Mouse (Mus musculus) embryonic facial prominence, embryonic 10.5 days (tissue): ENCODE data around the gene Bhlha15. TPM values are rescaled to one million over a fixed set of nuclear protein-coding genes. Genes with fewer than 3 reads are reported as not detected.

Experiments used
- DNase-seq: peaks from one replicate; pipeline ENCODE4 v3.0.0-alpha.2; 2017; ENCODE audit warnings: low spot score
- H3K27ac ChIP-seq: fragments of 300-500 bp; sonication (generic); replicated peaks from 2 replicates; pipeline ENCODE4 v1.5.1; 2016; ENCODE audit warnings: mild to moderate bottlenecking
- H3K27me3 ChIP-seq: fragments of 300-500 bp; sonication (generic); replicated peaks from 2 replicates; pipeline ENCODE4 v1.6.1; 2016; ENCODE audit warnings: low read depth, mild to moderate bottlenecking; ENCODE audit not compliant: poor library complexity, severe bottlenecking
- H3K36me3 ChIP-seq: fragments of 300-500 bp; sonication (generic); replicated peaks from 2 replicates; pipeline ENCODE4 v1.6.1; 2016; ENCODE audit warnings: mild to moderate bottlenecking, moderate library complexity
- H3K4me1 ChIP-seq: fragments of 300-500 bp; sonication (generic); 2 replicates; pipeline ENCODE4 v1.6.1; 2016
- H3K4me3 ChIP-seq: fragments of 300-500 bp; sonication (generic); 2 replicates; pipeline ENCODE4 v1.5.1; 2016; ENCODE audit warnings: mild to moderate bottlenecking, moderate library complexity
- H3K9me3 ChIP-seq: fragments of 300-500 bp; sonication (generic); 2 replicates; pipeline ENCODE4 v1.6.1; 2016; ENCODE audit warnings: mild to moderate bottlenecking
- WGBS: fragments of 180-500 bp; shearing (Covaris S2); methylation state at CpG from one replicate; pipeline ENCODE4 v1.1.7; 2016; 5-methylcytosine and 5-hydroxymethylcytosine counted together
- polyA plus RNA-seq: library from polyadenylated mRNA; unstranded; fragments of >200 nt; fragmentation: Nextera tagmentation; extraction: Ambion mirVana; gene quantifications from 2 replicates; pipeline ENCODE4 v1.2.1, GENCODE M21; 2016

Bhlha15 gene
- polyA plus RNA-seq, 1 experiment from 2014 or later: 0.16 TPM

- Histone ChIP-seq H3K9me3 (no peaks in the 10 kb centered on the region), H3K4me1 (peaks cover 37% of the 10 kb centered on the region), H3K27ac (peak overlapping the region; percentile 70), H3K4me3 (peak overlapping the region; percentile 84), H3K36me3 (no peaks in the 10 kb centered on the region), H3K27me3 (no peaks in the 10 kb centered on the region)
- peak; percentile 17 for DNase-seq
- WGBS: 4% methylated on average over 25 of the region's 25 CpGs
Measured at GRCm38 (mm10) chr5:144222811-144223502, 32.9 kb downstream of the Bhlha15 start.

- Histone ChIP-seq H3K27ac (peak within 1 kb of the TSS; percentile 70), H3K27me3 (no peaks in the 10 kb centered on the region), H3K4me3 (peak within 1 kb of the TSS; percentile 84), H3K36me3 (no peaks in the 10 kb centered on the region), H3K4me1 (peaks cover 37% of the 10 kb centered on the region), H3K9me3 (no peaks in the 10 kb centered on the region)
- under 1% methylated on average over 37 of the region's 37 CpGs for WGBS
- DNase-seq: peak; percentile 96
Measured at GRCm38 (mm10) chr5:144223503-144223862, 33.4 kb downstream of the Bhlha15 start, which contains the start of gene Tecpr1. Gene Tecpr1, minus strand, starts transcription at chr5:144223615.

GRCm38 (mm10) chr5:144223899-144224816 is 34.1 kb downstream of the Bhlha15 start:
- no peaks in the 10 kb centered on the region for H3K27me3 ChIP-seq
- peak overlapping the region; percentile 70 for H3K27ac ChIP-seq
- 25% methylated on average over 18 of the region's 18 CpGs for WGBS

DNA sequence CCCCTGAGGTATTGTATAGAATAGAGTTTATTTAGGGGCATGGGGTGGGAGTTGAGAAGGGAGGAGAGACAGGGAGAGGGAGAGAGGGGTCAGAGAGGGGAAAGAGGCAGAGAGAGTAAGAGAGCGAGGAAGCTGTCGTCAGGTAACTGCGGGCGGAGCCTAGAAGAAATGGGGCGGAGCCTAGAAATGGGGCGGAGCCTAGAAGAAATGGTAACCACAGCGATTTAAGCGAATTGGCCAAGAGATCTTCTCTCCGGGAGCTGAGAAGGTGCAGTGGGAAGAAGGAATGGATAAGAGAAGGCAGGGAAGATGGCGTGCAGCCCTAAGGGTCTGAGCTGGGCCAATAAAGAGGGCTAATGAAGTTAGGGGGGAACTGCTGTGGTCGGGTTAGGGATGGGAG is 36.1 kb downstream of the Bhlha15 start:
- H3K27ac ChIP-seq: no peak overlapping the region
- DNase-seq: no peak
- H3K9me3 ChIP-seq: peaks cover 3% of the 10 kb centered on the region; the same call in 1 of the 2 replicates
- no peak overlapping the region for H3K4me3 ChIP-seq
- H3K4me1 ChIP-seq: peaks cover 24% of the 10 kb centered on the region
- no peaks in the 10 kb centered on the region for H3K27me3 ChIP-seq
- WGBS: 24% methylated on average over 11 of the region's 11 CpGs
- H3K36me3 ChIP-seq: no peaks in the 10 kb centered on the region

More at GRCm38 (mm10) chr5:144223899-144224816, 34.1 kb downstream of the Bhlha15 start:
- DNase-seq: peak; percentile 14
- Histone ChIP-seq H3K36me3 (no peaks in the 10 kb centered on the region), H3K4me1 (peaks cover 34% of the 10 kb centered on the region), H3K4me3 (peak overlapping the region; percentile 84), H3K9me3 (no peaks in the 10 kb centered on the region)

GRCm38 (mm10) chr5:144230216-144230615 is 40.1 kb downstream of the Bhlha15 start:
- Histone ChIP-seq H3K27me3 (no peaks in the 10 kb centered on the region), H3K4me3 (no peak overlapping the region), H3K9me3 (peaks cover 3% of the 10 kb centered on the region; the same call in 1 of the 2 replicates), H3K36me3 (no peaks in the 10 kb centered on the region), H3K27ac (no peak overlapping the region), H3K4me1 (no peaks in the 10 kb centered on the region)
- DNase-seq: no peak
- WGBS: 85% methylated on average over 7 of the region's 7 CpGs

GRCm38 (mm10) chr5:144231410-144231809 is 41.3 kb downstream of the Bhlha15 start:
- Histone ChIP-seq H3K9me3 (peaks cover 3% of the 10 kb centered on the region; the same call in 1 of the 2 replicates), H3K27me3 (no peaks in the 10 kb centered on the region), H3K27ac (no peak overlapping the region), H3K4me1 (no peaks in the 10 kb centered on the region), H3K4me3 (no peak overlapping the region), H3K36me3 (no peaks in the 10 kb centered on the region)
- DNase-seq: no peak
- 59% methylated on average over 1 of the region's 1 CpGs for WGBS

DNA sequence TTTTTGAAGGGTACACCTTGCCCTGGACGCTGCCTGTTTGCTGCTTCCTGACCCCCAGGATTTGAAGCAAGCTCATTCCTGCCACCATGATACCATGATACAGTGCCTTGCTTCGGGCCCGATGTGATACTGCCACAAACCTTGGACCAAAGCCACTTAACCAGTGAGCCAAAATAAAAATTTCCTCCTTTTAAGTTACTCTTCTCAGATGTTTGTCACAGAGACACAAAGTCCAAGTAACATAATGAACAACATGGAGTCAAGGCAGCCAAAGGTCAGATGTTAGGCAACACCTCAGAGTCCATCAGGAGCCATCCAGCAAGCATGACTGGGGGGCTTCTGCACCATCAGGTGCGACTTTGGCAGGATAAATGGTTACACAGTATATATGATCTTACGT is 42.4 kb downstream of the Bhlha15 start:
- DNase-seq: no peak
- H3K36me3 ChIP-seq: no peaks in the 10 kb centered on the region
- no peak overlapping the region for H3K27ac ChIP-seq

GRCm38 (mm10) chr5:144234222-144234621 is 44.1 kb downstream of the Bhlha15 start:
- WGBS: 71% methylated on average over 6 of the region's 6 CpGs
- no peak overlapping the region for H3K4me3 ChIP-seq
- peaks cover 3% of the 10 kb centered on the region; the same call in 1 of the 2 replicates for H3K9me3 ChIP-seq
- no peaks in the 10 kb centered on the region for H3K36me3 ChIP-seq
- no peak for DNase-seq
- no peaks in the 10 kb centered on the region for H3K27me3 ChIP-seq
- H3K4me1 ChIP-seq: no peaks in the 10 kb centered on the region
- H3K27ac ChIP-seq: no peak overlapping the region

More for the DNA sequence above, 42.4 kb downstream of the Bhlha15 start:
- no peaks in the 10 kb centered on the region for H3K27me3 ChIP-seq
- H3K4me1 ChIP-seq: no peaks in the 10 kb centered on the region
- no peak overlapping the region for H3K4me3 ChIP-seq
- H3K9me3 ChIP-seq: peaks cover 3% of the 10 kb centered on the region; the same call in 1 of the 2 replicates
- 85% methylated on average over 5 of the region's 5 CpGs for WGBS

GRCm38 (mm10) chr5:144234714-144235113 is 44.6 kb downstream of the Bhlha15 start:
- no peak overlapping the region for H3K4me3 ChIP-seq
- 89% methylated on average over 7 of the region's 7 CpGs for WGBS
- no peaks in the 10 kb centered on the region for H3K27me3 ChIP-seq
- H3K27ac ChIP-seq: no peak overlapping the region
- H3K36me3 ChIP-seq: no peaks in the 10 kb centered on the region
- H3K9me3 ChIP-seq: peaks cover 3% of the 10 kb centered on the region; the same call in 1 of the 2 replicates
- H3K4me1 ChIP-seq: no peaks in the 10 kb centered on the region
- no peak for DNase-seq

GRCm38 (mm10) chr5:144238969-144239368 is 48.9 kb downstream of the Bhlha15 start:
- no peaks in the 10 kb centered on the region for H3K9me3 ChIP-seq
- no peak overlapping the region for H3K4me3 ChIP-seq
- no peak overlapping the region for H3K27ac ChIP-seq
- H3K4me1 ChIP-seq: no peaks in the 10 kb centered on the region
- 77% methylated on average over 1 of the region's 1 CpGs for WGBS
- no peak for DNase-seq
- no peaks in the 10 kb centered on the region for H3K36me3 ChIP-seq
- H3K27me3 ChIP-seq: no peaks in the 10 kb centered on the region
